Mouse (Mus musculus) kidney, embryonic 14.5 days (tissue): ENCODE data around the gene Cabp7. TPM values are rescaled to one million over a fixed set of nuclear protein-coding genes. Genes with fewer than 3 reads are reported as not detected.

ENCODE experiments used
- ATAC-seq: fragments of 200-750 bp; cut with Nextera tagmentation; 2 replicates; pipeline ENCODE4 v1.8.0; 2017; ENCODE audit warnings: moderate number of reproducible peaks, mild to moderate bottlenecking, moderate TSS enrichment, moderate library complexity; ENCODE audit not compliant: low FRiP score, low TSS enrichment
- H3K27ac ChIP-seq: fragments of 300-500 bp; sonication (generic); 2 replicates; pipeline ENCODE4 v1.5.1; 2014; ENCODE audit warnings: low read depth, mild to moderate bottlenecking, low read length, moderate library complexity, mixed read lengths
- H3K27me3 ChIP-seq: fragments of 300-500 bp; sonication (generic); 2 replicates; pipeline ENCODE4 v1.6.1; 2014; ENCODE audit warnings: mild to moderate bottlenecking, low read length; ENCODE audit not compliant: control insufficient read depth, insufficient read depth
- H3K36me3 ChIP-seq: fragments of 300-500 bp; sonication (generic); 2 replicates; pipeline ENCODE4 v1.6.1; 2014; ENCODE audit warnings: low read length, mixed read lengths; ENCODE audit not compliant: control insufficient read depth, insufficient read depth
- H3K4me1 ChIP-seq: fragments of 300-500 bp; sonication (generic); 2 replicates; pipeline ENCODE4 v1.6.1; 2014; ENCODE audit warnings: low read length, mixed read lengths; ENCODE audit not compliant: control insufficient read depth, insufficient read depth
- H3K4me2 ChIP-seq: fragments of 300-500 bp; sonication (generic); replicated peaks from 2 replicates; pipeline ENCODE4 v1.6.1; 2014; ENCODE audit warnings: low read depth, mild to moderate bottlenecking, low read length
- H3K4me3 ChIP-seq: fragments of 300-500 bp; sonication (generic); 2 replicates; pipeline ENCODE4 v1.5.1; 2014; ENCODE audit warnings: mild to moderate bottlenecking, low read length
- H3K9ac ChIP-seq: fragments of 300-500 bp; sonication (generic); 2 replicates; pipeline ENCODE4 v1.6.1; 2014; ENCODE audit warnings: low read depth, mild to moderate bottlenecking, low read length, moderate library complexity
- H3K9me3 ChIP-seq: fragments of 300-500 bp; sonication (generic); 2 replicates; pipeline ENCODE4 v1.6.1; 2016; ENCODE audit warnings: low read length; ENCODE audit not compliant: control insufficient read depth
- WGBS: fragments of 180-500 bp; shearing (Covaris S2); extraction: QIAGEN DNeasy Blood & Tissue Kit; methylation state at CpG from one replicate; pipeline ENCODE4 v1.1.7; 2014; 5-methylcytosine and 5-hydroxymethylcytosine counted together
- polyA plus RNA-seq: library from polyadenylated mRNA; unstranded; fragments of >200 nt; fragmentation: Nextera tagmentation; extraction: Ambion mirVana; gene quantifications from 2 replicates; pipeline ENCODE4 v1.2.1, GENCODE M21; 2014

Cabp7 gene
- polyA plus RNA-seq, 1 experiment from 2014 or later = not detected

DNA sequence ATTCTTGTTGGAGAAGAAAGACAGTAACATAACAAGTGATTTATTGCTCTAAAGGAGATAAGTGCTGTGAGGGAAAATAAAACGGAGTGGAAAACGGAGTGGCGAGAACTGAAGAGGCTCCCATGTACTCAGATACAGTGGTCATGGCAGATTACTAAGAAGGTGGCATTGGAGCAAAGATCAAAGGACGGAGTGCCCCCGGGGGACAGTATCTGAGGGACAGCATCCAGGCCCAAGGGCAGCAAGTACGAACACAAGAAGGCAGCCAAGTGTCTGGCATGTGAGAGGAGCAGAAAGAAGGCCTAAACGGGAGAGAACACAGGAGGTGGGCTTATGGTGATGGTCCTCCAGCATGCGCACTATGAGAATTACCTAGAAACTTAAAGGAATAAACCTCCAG lies 24.9 kb downstream of the Cabp7 start:
- WGBS = 53% methylated on average over 8 of the region's 8 CpGs
- no peaks in the 10 kb centered on the region for H3K27me3 ChIP-seq
- H3K4me3 ChIP-seq = no peak overlapping the region
- peaks cover 7% of the 10 kb centered on the region; the same call in 1 of the 2 replicates for H3K36me3 ChIP-seq
- ATAC-seq = no peak
- no peak overlapping the region for H3K4me2 ChIP-seq
- no peaks in the 10 kb centered on the region; the same call in 1 of the 2 replicates for H3K9me3 ChIP-seq
- no peak overlapping the region for H3K9ac ChIP-seq
- 0 out of 2 replicates have a peak, but pooled peaks cover 3% of the 10 kb centered on the region for H3K4me1 ChIP-seq
- H3K27ac ChIP-seq = no peak overlapping the region

- no peak overlapping the region for H3K4me3 ChIP-seq
- H3K9me3 ChIP-seq = no peaks in the 10 kb centered on the region; the same call in 1 of the 2 replicates
- 0 out of 2 replicates have a peak, but pooled peaks cover 3% of the 10 kb centered on the region for H3K4me1 ChIP-seq
- H3K27ac ChIP-seq = no peak overlapping the region
- 43% methylated on average over 7 of the region's 7 CpGs for WGBS
- no peak overlapping the region for H3K9ac ChIP-seq
- H3K36me3 ChIP-seq = peaks cover 7% of the 10 kb centered on the region; the same call in 1 of the 2 replicates
- no peak for ATAC-seq
- no peak overlapping the region for H3K4me2 ChIP-seq
- no peaks in the 10 kb centered on the region for H3K27me3 ChIP-seq
Measured at GRCm38 (mm10) chr11:4720900-4721580, 25.5 kb downstream of the Cabp7 start.

GRCm38 (mm10) chr11:4720393-4720792 lies 26.2 kb downstream of the Cabp7 start:
- Histone ChIP-seq H3K27me3 (no peaks in the 10 kb centered on the region), H3K9me3 (no peaks in the 10 kb centered on the region; the same call in 1 of the 2 replicates), H3K36me3 (peaks cover 4% of the 10 kb centered on the region; the same call in 1 of the 2 replicates), H3K4me1 (0 out of 2 replicates have a peak, but pooled peaks cover 3% of the 10 kb centered on the region), H3K27ac (no peak overlapping the region), H3K4me3 (no peak overlapping the region), H3K9ac (no peak overlapping the region), H3K4me2 (no peak overlapping the region)
- 59% methylated on average over 11 of the region's 11 CpGs for WGBS
- ATAC-seq = no peak

DNA sequence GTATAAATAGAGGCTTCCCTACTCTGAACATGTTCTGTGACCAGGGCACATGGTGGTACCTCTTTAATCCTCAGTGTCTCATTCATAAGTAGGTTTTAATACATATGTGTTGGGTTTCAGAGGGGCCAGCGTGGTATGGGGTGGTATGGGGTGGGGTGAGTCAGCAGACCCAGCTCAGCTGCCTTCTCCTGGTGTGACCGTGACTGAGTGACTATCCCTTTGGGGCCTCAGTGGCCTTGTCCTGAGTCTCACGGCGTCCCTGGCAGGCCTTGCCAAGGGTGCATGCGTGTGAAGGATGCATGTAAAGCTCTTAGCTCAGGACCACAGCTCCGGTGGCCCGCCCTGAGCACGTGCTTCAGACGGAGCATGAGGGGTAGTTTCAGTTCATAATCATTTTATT lies 26.6 kb downstream of the Cabp7 start:
- no peak overlapping the region for H3K27ac ChIP-seq
- no peak for ATAC-seq
- 0 out of 2 replicates have a peak, but pooled peaks cover 3% of the 10 kb centered on the region for H3K4me1 ChIP-seq
- no peaks in the 10 kb centered on the region; the same call in 1 of the 2 replicates for H3K9me3 ChIP-seq
- 92% methylated on average over 9 of the region's 9 CpGs for WGBS
- no peak overlapping the region for H3K4me3 ChIP-seq
- peaks cover 3% of the 10 kb centered on the region; the same call in 1 of the 2 replicates for H3K36me3 ChIP-seq
- no peak overlapping the region for H3K9ac ChIP-seq
- no peaks in the 10 kb centered on the region for H3K27me3 ChIP-seq
- H3K4me2 ChIP-seq = no peak overlapping the region

- ATAC-seq = no peak
Measured at GRCm38 (mm10) chr11:4718548-4718947, 28.0 kb downstream of the Cabp7 start.

DNA sequence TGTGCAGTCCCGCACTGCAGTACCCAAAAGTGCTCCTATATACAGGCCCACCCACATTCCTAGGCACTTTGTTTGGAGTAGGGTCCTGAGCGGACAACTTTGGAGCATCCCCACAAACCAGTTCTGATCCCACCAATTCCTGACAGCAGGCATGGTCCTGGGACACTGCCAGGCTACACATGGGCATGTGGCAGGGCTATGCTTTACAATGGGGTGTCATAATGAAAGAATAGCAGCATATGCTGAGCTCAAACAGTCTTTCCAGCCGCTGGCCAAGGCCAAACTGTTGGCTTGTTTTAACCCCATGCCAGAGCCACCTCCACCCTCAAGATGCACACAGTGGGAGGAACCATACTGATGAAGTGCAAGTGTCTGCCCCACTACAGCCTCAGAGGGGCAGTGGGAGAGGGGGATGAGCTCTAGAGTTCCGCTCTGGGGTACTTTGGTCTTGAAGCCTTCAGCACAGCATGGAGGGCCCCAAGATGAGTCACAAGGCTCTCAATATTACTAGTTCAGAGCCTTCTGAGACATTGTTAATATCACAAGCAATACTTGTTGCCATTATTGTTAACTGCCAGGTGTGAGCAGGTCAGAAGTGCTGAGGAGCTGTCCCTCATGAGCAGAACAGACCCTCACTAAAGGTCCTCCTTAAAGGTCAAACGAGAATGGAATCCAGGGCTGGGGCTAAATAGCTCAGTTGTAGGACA lies 29.9 kb downstream of the Cabp7 start:
- WGBS = 86% methylated on average over 5 of the region's 5 CpGs
- H3K9me3 ChIP-seq = no peaks in the 10 kb centered on the region; the same call in 1 of the 2 replicates
- 0 out of 2 replicates have a peak, but pooled peaks cover 2% of the 10 kb centered on the region for H3K4me1 ChIP-seq
- H3K36me3 ChIP-seq = no peaks in the 10 kb centered on the region
- no peak for ATAC-seq
- no peak overlapping the region for H3K27ac ChIP-seq
- H3K4me3 ChIP-seq = no peak overlapping the region
- H3K27me3 ChIP-seq = no peaks in the 10 kb centered on the region
- no peak overlapping the region for H3K9ac ChIP-seq
- no peak overlapping the region for H3K4me2 ChIP-seq

More at GRCm38 (mm10) chr11:4718548-4718947, 28.0 kb downstream of the Cabp7 start:
- WGBS = 79% methylated on average over 5 of the region's 5 CpGs
- H3K27ac ChIP-seq = no peak overlapping the region
- no peak overlapping the region for H3K4me3 ChIP-seq
- no peaks in the 10 kb centered on the region for H3K36me3 ChIP-seq
- H3K4me2 ChIP-seq = no peak overlapping the region
- H3K9ac ChIP-seq = no peak overlapping the region
- H3K27me3 ChIP-seq = no peaks in the 10 kb centered on the region
- 0 out of 2 replicates have a peak, but pooled peaks cover 3% of the 10 kb centered on the region for H3K4me1 ChIP-seq
- H3K9me3 ChIP-seq = no peaks in the 10 kb centered on the region; the same call in 1 of the 2 replicates

DNA sequence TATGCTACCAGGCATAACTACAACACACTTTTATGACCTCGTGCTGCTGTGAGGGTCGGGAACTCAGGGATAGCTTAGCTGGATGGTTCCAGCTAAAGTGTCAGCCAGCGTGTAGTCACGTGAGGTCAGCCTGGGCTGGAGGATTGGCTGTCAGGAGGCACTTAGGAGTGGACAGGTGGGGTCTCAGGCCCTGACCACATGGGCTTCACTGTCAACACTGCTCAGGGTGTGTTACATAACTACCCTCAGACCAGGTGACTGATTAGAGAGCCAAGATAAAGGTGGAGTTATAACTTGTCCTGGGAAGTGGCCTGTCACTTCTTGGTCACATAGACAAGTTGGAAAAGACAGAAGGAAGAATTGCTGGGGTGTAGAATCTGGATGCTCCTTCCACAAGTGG lies 31.0 kb downstream of the Cabp7 start:
- ATAC-seq = no peak
- no peak overlapping the region for H3K9ac ChIP-seq

DNA sequence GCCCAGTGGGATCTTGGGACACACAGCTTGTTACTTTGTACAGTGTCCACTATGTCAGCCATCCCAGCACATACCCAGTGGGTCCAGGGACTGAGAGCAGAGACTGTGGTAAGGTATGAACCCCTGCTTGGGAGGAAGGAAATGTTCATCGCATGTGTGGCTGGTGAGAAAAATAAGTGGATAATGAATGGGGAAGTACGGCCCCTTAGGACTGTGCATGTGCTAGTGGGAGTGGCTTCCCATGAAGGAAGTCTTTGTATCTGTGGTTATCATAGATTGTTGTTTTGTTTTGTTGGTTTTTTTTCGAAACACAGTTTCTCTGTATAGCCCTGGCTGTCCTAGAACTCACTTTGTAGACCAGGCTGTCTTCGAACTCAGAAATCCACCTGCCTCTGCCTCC lies 31.9 kb downstream of the Cabp7 start:
- no peaks in the 10 kb centered on the region for H3K9me3 ChIP-seq
- WGBS = 89% methylated on average over 4 of the region's 4 CpGs
- no peak overlapping the region for H3K27ac ChIP-seq
- no peak overlapping the region for H3K4me3 ChIP-seq
- H3K27me3 ChIP-seq = no peaks in the 10 kb centered on the region
- H3K4me2 ChIP-seq = no peak overlapping the region
- no peaks in the 10 kb centered on the region for H3K36me3 ChIP-seq
- no peak overlapping the region for H3K9ac ChIP-seq
- H3K4me1 ChIP-seq = no peaks in the 10 kb centered on the region
- no peak for ATAC-seq

More for the DNA sequence above, 31.0 kb downstream of the Cabp7 start:
- no peak overlapping the region for H3K4me2 ChIP-seq
- no peaks in the 10 kb centered on the region for H3K4me1 ChIP-seq
- H3K27ac ChIP-seq = no peak overlapping the region
- H3K27me3 ChIP-seq = no peaks in the 10 kb centered on the region
- no peaks in the 10 kb centered on the region for H3K36me3 ChIP-seq
- 67% methylated on average over 4 of the region's 4 CpGs for WGBS
- H3K4me3 ChIP-seq = no peak overlapping the region
- H3K9me3 ChIP-seq = no peaks in the 10 kb centered on the region; the same call in 1 of the 2 replicates

DNA sequence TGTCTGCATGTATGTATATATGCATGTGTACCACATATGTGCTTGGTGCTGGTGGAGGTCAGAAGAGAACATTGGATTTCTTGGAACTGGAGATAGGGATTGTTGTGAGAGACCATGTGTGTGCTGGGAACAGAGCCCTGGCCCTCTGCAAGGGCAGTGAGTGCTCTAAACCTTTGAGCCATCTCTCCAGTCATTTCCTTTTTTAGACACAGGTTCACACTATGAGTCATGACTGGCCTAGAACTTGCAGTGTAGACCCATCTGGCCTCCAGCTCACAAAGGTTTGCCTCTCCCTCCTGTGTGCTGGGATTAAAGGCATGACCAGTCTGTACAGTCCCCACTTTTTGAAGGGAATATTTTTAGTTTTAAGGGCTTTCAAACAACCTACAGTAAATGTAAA lies 33.8 kb downstream of the Cabp7 start:
- Histone ChIP-seq H3K36me3 (no peaks in the 10 kb centered on the region), H3K4me3 (no peak overlapping the region), H3K4me1 (no peaks in the 10 kb centered on the region), H3K4me2 (no peak overlapping the region), H3K27ac (no peak overlapping the region), H3K9ac (no peak overlapping the region), H3K27me3 (no peaks in the 10 kb centered on the region), H3K9me3 (no peaks in the 10 kb centered on the region)
- no peak for ATAC-seq
